Mouse (Mus musculus): ENCODE data around the gene Trim14. TPM values are rescaled to one million over a fixed set of nuclear protein-coding genes. Genes with fewer than 3 reads are reported as not detected.

Gene Trim14
- polyA plus RNA-seq, 1 experiment from 2014 or later = 1.1 TPM

DNA sequence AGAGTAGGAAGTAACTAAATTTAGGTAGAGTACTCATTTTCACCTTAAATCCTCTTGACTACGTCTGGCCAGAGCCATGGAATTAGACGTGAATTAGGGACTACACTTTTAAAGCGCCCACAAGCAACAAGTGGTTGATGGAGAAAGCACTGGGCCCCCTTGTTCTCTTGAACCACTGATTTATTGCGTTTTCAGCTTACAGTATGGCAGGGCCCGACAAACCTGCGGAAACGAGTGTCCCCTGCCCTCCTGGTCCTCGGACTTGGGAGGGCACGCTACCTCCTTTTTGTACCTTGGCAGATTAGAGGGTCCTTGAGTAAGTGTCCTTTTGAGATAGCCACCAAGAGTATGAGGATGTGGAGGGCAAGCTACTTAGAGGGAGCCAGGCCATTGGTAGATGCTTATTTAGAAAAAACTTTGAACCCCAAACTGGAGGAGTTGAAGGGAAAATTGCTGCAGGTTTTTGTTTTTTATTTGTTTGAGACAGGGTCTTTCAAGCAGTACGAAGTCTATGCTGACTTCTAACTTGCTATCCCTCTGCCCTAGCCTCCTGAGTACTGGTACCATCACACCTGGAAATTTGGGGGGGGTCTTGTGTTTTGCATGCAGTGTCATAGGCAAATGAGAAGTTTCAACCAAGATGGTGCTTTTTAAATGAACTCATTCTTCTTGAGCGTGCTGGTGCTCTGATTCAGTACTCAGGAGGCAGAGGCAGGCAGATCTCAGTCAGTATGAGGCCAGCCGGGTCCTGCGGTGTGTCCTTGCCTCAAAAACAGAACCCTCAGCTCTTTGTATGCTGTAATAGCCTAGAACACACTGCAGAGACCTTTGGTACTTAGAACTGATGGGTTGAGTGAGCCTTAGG lies 82.9 kb downstream of the Trim14 start:
- Histone ChIP-seq H3K27ac (peak overlapping the region; percentile 98; the same call in 1 of the 2 replicates), H3K4me3 (peak overlapping the region; percentile 89), H3K27me3 (replicated peaks) (no peaks in the 10 kb centered on the region), H3K9ac (0 out of 2 replicates have a peak overlapping the region, but pooled peaks have one; percentile 94), H3K36me3 (replicated peaks) (no peaks in the 10 kb centered on the region), H3K4me2 (peak overlapping the region; percentile 76), H3K9me3 (no peaks in the 10 kb centered on the region), H3K4me1 (peaks cover 30% of the 10 kb centered on the region)
- WGBS = 43% methylated on average over 13 of the region's 13 CpGs
- ATAC-seq (replicated peaks) = no peak

DNA sequence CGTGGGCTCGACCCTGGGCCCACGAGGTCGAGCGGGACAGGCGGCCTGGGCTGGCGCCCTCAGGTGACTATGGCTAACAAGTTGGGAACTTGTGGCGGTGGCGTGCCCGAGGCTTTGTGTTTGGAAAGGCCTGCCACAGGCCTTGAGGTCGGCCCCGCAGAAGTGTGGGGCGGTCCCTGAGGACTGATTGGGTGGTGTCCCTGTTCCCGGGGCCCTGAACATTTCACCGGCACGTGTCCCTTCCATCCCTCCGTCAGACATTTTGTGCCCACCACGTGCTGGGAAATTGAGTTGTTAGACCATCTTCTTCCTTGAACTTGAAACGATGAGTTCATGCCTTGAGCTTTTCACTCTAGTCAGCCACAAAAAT lies 83.5 kb downstream of the Trim14 start:
- peaks cover 30% of the 10 kb centered on the region for H3K4me1 ChIP-seq
- ATAC-seq (replicated peaks) = peak; percentile 16
- peak overlapping the region; percentile 76 for H3K4me2 ChIP-seq
- H3K36me3 ChIP-seq (replicated peaks) = no peaks in the 10 kb centered on the region
- under 1% methylated on average over 19 of the region's 19 CpGs for WGBS
- H3K9ac ChIP-seq = peak overlapping the region; percentile 94
- peak overlapping the region; percentile 98 for H3K27ac ChIP-seq
- H3K4me3 ChIP-seq = peak overlapping the region; percentile 89
- H3K9me3 ChIP-seq = no peaks in the 10 kb centered on the region
- no peaks in the 10 kb centered on the region for H3K27me3 ChIP-seq (replicated peaks)

DNA sequence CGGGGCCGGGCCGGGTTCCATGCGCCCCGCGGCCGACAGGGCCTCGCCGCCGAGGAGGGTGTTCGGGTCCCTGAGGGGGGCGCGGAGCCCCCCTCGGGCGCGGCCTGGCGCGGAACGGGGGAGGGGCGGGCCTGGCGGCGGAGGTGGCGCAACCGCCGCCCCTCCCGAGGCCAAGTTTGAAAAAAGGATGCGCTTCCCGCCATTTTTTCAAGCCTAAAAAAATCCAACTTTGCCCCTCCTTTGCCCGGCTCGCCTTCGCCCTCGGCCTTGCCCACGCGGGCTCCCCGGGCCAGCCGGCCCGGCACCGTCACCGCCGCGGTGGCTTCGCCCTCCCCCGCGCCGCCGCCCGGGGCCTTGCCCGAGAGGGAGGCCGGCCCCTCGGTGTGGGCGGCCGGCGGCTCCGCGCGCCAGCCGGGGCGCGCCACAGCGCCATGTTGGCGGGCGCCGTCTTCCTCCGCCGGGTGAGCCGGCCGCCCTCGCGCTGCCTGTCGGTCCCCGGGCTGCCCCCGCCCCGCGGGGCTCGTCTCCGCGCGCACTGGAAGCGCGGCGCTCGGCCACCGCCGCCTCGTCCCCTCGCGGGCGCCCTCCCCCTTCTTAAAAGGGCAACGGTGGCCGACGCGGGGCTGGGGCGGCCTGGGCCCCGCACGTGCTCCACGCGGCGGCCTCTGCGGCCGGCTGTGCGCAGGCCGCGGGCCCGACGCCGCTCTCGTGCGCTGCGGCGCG lies 84.0 kb downstream of the Trim14 start:
- peak; percentile 70 for ATAC-seq (replicated peaks)
- no peaks in the 10 kb centered on the region for H3K36me3 ChIP-seq (replicated peaks)
- H3K4me2 ChIP-seq = peak overlapping the region; percentile 76
- no peaks in the 10 kb centered on the region for H3K27me3 ChIP-seq (replicated peaks)
- WGBS = under 1% methylated on average over 73 of the region's 111 CpGs
- peaks cover 30% of the 10 kb centered on the region for H3K4me1 ChIP-seq
- peak overlapping the region; percentile 98 for H3K27ac ChIP-seq
- peak overlapping the region; percentile 89 for H3K4me3 ChIP-seq
- no peaks in the 10 kb centered on the region for H3K9me3 ChIP-seq
- peak overlapping the region; percentile 94 for H3K9ac ChIP-seq

DNA sequence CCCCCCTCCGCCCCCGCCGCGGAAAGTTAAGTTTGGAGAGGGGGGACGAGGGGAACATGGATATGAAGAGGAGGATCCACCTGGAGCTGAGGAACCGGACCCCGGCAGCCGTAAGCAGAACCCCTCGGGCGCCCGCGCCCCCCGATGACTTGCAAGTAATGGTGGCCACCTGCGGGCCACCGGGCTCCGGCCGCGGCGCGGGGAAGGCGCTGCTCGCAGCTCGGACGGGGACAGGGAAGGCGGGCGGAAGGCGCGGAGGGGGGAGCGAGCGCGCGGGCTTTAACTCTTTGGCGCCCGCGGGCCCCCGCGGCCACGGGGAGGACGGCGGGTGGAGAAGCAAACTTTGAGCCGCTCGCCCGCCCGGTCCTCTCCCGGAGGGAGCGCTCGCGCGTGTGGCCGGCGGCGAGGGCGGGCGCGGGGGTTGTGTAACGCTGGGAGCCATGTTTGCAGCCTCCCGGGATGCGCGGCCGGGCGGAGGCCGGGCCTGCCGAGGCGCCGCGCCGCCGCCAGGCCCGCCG lies 84.6 kb downstream of the Trim14 start:
- Histone ChIP-seq H3K4me2 (peak overlapping the region; percentile 76), H3K27me3 (replicated peaks) (no peaks in the 10 kb centered on the region), H3K36me3 (replicated peaks) (no peaks in the 10 kb centered on the region), H3K27ac (peak overlapping the region; percentile 98), H3K4me3 (peak overlapping the region; percentile 89), H3K9me3 (no peaks in the 10 kb centered on the region), H3K4me1 (peaks cover 30% of the 10 kb centered on the region), H3K9ac (peak overlapping the region; percentile 94)
- ATAC-seq (replicated peaks) = peak; percentile 61
- WGBS = under 1% methylated on average over 56 of the region's 70 CpGs

DNA sequence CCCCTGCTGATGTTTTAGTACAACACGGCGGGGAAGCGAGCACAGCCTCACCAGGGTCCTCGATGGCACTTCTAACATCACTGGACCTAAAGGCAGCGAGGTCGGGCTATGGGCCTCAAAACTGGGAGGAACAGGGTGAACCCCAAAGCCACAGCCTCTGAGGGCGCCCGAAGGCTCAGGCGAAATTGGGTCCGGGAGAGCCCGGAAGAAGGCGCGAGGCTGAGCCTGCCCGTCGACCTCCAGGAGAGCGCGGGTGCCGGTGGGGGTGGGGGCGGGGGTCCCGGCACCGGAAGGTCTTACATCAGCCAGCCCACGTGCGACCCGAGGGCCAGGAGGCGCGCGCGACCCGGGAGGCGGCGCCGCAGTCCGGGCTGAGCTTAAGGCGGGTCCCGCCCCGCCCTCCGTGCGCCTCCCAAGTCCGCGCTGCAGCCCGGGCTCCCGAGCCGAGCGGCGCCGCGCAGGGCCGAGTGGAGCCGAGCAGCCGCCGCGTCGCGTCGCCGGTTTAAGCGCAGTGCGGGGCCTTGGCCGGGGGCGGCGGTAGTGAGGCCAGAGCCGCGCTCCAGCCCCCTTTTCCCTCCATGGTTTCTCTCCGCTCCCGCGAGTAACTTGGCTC lies 85.3 kb downstream of the Trim14 start, which contains the start of gene Anp32b:
Gene Anp32b, plus strand, starts transcription at position 384 of the 613 bp plus-strand sequence.
- under 1% methylated on average over 60 of the region's 66 CpGs for WGBS
- ATAC-seq (replicated peaks) = peak; percentile 96
- H3K27ac ChIP-seq = peak within 1 kb of the TSS; percentile 98
- no peaks in the 10 kb centered on the region for H3K27me3 ChIP-seq (replicated peaks)
- peak within 1 kb of the TSS; percentile 89 for H3K4me3 ChIP-seq
- no peaks in the 10 kb centered on the region for H3K9me3 ChIP-seq
- H3K36me3 ChIP-seq (replicated peaks) = no peaks in the 10 kb centered on the region
- H3K4me2 ChIP-seq = peak within 1 kb of the TSS; percentile 76
- H3K4me1 ChIP-seq = peaks cover 30% of the 10 kb centered on the region
- peak within 1 kb of the TSS; percentile 94 for H3K9ac ChIP-seq

DNA sequence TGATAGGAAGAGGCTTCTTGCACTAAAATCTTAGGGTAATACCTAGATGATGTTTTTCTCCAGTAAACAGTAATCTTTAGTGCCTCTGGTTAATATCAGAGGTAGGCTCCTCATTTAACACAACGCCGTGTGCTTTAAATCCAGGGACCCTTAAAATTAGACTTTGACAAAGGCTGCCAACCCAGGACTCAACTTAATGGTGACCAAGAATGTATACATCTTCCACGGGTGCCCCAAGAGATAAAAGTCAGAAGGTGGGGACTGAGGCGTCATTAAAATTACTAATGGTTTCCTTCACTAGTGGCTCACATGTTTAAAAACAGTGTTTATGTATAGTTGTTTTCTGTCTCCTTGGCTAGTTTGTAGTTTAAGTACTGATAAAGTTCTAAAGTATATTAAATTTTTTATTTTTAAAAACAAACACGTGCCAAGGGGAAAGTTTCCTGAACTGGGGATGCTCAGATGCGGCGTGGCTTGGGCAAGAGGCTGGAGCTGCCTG lies 85.9 kb downstream of the Trim14 start:
- peak overlapping the region; percentile 76 for H3K4me2 ChIP-seq
- H3K27ac ChIP-seq = peak overlapping the region; percentile 98
- H3K27me3 ChIP-seq (replicated peaks) = no peaks in the 10 kb centered on the region
- peaks cover 30% of the 10 kb centered on the region for H3K4me1 ChIP-seq
- WGBS = 34% methylated on average over 7 of the region's 7 CpGs
- peak overlapping the region; percentile 89 for H3K4me3 ChIP-seq
- no peaks in the 10 kb centered on the region for H3K9me3 ChIP-seq
- no peaks in the 10 kb centered on the region for H3K36me3 ChIP-seq (replicated peaks)
- no peak for ATAC-seq (replicated peaks)
- peak overlapping the region; percentile 94 for H3K9ac ChIP-seq

DNA sequence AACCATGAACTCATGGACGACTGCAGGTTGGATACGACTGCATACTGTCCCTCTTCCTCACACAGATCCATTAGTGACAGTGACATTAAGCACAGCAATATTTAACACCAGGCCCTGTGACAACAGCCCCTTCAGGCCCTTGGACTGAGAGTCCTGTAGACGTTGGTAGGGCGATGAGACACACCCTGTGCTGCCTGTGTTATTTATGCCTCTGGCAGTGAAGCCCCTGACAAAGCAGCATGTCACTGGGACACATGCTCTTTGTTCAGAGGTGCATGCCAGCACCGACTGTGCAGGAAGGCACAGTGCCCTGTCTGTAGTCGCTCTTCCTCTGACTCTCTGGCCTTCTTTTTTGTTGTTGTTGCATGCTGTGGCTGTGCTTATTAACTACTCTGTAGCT lies 87.1 kb downstream of the Trim14 start:
- no peak overlapping the region for H3K27ac ChIP-seq
- no peak overlapping the region for H3K4me3 ChIP-seq
- no peak for ATAC-seq (replicated peaks)
- H3K27me3 ChIP-seq (replicated peaks) = no peaks in the 10 kb centered on the region
- no peak overlapping the region for H3K9ac ChIP-seq
- no peaks in the 10 kb centered on the region for H3K9me3 ChIP-seq
- H3K4me2 ChIP-seq = no peak overlapping the region
- no peaks in the 10 kb centered on the region for H3K36me3 ChIP-seq (replicated peaks)
- WGBS = 49% methylated on average over 6 of the region's 6 CpGs
- H3K4me1 ChIP-seq = peaks cover 24% of the 10 kb centered on the region

DNA sequence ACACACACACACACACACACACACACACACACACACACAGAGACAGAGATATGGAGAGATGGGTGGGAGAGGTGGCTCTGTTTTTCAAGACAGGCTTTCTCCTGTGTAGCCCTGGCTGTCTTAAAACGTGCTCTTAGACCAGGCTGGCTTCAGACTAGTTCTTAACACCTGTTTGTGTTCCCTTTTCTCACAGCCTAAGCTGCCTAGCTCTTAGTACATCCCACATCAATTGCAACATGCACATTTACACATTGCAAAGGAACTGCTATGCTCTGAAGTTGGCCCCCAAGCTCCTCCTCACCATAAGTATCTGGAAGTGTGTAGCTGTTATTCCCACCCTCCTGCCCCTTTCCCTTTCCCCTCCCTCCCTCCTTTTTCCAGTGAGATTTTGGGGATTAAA lies 88.5 kb downstream of the Trim14 start:
- Histone ChIP-seq H3K9me3 (no peaks in the 10 kb centered on the region), H3K27me3 (replicated peaks) (no peaks in the 10 kb centered on the region), H3K4me2 (no peak overlapping the region), H3K4me3 (no peak overlapping the region), H3K36me3 (replicated peaks) (no peaks in the 10 kb centered on the region), H3K9ac (no peak overlapping the region), H3K27ac (no peak overlapping the region), H3K4me1 (peaks cover 10% of the 10 kb centered on the region)
- no peak for ATAC-seq (replicated peaks)
- WGBS = 55% methylated on average over 1 of the region's 1 CpGs

DNA sequence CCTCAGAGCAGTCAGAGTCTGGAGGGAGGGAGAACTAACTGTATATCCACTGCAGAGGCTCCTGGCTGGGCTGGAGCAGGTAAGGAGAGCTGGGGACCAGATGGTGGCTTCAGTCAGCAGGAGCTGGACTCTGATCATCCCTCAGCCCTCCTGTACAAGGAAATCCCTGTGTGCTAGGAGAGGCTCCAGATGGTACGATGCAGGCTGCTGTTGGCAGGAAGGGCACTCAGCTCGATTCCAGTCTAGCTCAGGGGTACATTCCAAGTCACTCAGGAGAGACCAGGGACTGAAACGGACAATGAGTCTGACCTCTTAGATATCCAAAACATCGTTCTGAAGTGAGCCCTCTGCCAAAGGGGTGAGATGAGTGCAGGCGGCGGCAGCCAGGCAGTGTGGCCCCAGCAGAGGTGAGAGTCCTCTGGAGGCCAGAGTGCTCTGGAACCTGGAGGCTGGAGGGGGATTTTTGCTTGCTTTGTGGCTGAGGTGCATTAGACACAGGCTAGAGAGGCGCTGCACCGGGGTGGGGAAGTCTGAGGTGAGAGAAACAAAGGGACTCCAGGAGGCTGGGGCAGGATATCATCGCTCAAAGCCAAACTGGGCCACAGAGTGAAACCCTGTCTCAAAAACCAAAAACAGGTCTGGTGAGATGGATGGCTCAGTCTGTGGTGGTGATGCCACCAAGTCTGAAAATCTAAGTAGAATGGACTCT lies 90.5 kb downstream of the Trim14 start:
- H3K36me3 ChIP-seq (replicated peaks) = no peaks in the 10 kb centered on the region
- 43% methylated on average over 9 of the region's 9 CpGs for WGBS
- H3K9ac ChIP-seq = no peak overlapping the region
- peaks cover 5% of the 10 kb centered on the region for H3K4me1 ChIP-seq
- no peak for ATAC-seq (replicated peaks)
- no peaks in the 10 kb centered on the region for H3K9me3 ChIP-seq
- no peaks in the 10 kb centered on the region for H3K27me3 ChIP-seq (replicated peaks)
- no peak overlapping the region for H3K4me2 ChIP-seq
- H3K4me3 ChIP-seq = no peak overlapping the region
- H3K27ac ChIP-seq = no peak overlapping the region

All from midbrain, embryonic 15.5 days (tissue).